In genomic region chr2:33957754-33958153, GRCm38 (mm10) we compare ENCODE assay signal across 9 mouse cellular contexts.
DNase-seq lines count a peak whose midpoint lies in the region; ATAC-seq and TF ChIP-seq lines count a peak whose summit lies in the region.
"Had no signal": no experiment of that assay in that cellular context is flagged by ENCODE, and none has a peak within 500 bp of the region (broad histone marks: within the 10 kb centered on the region; RNA-seq: fewer than 3 reads in every experiment).

No protein-coding gene starts in this region.

- TF ChIP-seq EP300 in heart, adult 2 months (IDR thresholded peaks at IDR 0.05; ENCODE audit: insufficient read depth, low read depth, low read length): no peak

- TF ChIP-seq POLR2A in heart, adult 2 months (IDR thresholded peaks at IDR 0.05; ENCODE audit: insufficient read depth, low read depth, low read length): no peak

- H3K9me3 ChIP-seq in heart, embryonic 12.5 days (replicated peaks): 0 out of 2 replicates have a peak, but pooled peaks cover 4% of the 10 kb centered on the region
- H3K9me3 ChIP-seq in hindbrain, embryonic 16.5 days (ENCODE audit: control insufficient read depth, low read length): no peaks in the 10 kb centered on the region

- peak; percentile 64 for TF ChIP-seq CTCF in heart, adult 2 months (IDR thresholded peaks at IDR 0.05)

- no peaks in the 10 kb centered on the region for H3K36me3 ChIP-seq in heart, adult 2 months (ENCODE audit: control insufficient read depth, insufficient read depth, low read length)
- no peaks in the 10 kb centered on the region for H3K36me3 ChIP-seq in heart, embryonic 12.5 days
- H3K36me3 ChIP-seq in splenic B cell, adult 2 months (ENCODE audit: control insufficient read depth, insufficient read depth, low read length, poor library complexity, severe bottlenecking): no peaks in the 10 kb centered on the region
- H3K36me3 ChIP-seq in hindbrain, embryonic 16.5 days (ENCODE audit: control insufficient read depth, insufficient read depth, low read length): no peaks in the 10 kb centered on the region

- no peaks in the 10 kb centered on the region for H3K27me3 ChIP-seq in heart, adult 2 months (ENCODE audit: control insufficient read depth, insufficient read depth, low read length)
- peaks cover 3% of the 10 kb centered on the region; the same call in 1 of the 2 replicates for H3K27me3 ChIP-seq in heart, embryonic 12.5 days (replicated peaks)
- H3K27me3 ChIP-seq in splenic B cell, adult 2 months (ENCODE audit: control insufficient read depth, insufficient read depth, low read length, poor library complexity, severe bottlenecking): no peaks in the 10 kb centered on the region
- H3K27me3 ChIP-seq in hindbrain, embryonic 16.5 days (replicated peaks; ENCODE audit: control insufficient read depth, insufficient read depth, low read length): no peaks in the 10 kb centered on the region

- H3K4me2 ChIP-seq in heart, embryonic 12.5 days: no peak overlapping the region
- H3K4me2 ChIP-seq in hindbrain, embryonic 16.5 days (ENCODE audit: low read length): no peak overlapping the region

- no peak overlapping the region for H3K9ac ChIP-seq in heart, adult 2 months (ENCODE audit: low read depth, low read length)
- H3K9ac ChIP-seq in heart, embryonic 12.5 days: no peak overlapping the region
- H3K9ac ChIP-seq in hindbrain, embryonic 16.5 days (ENCODE audit: low read depth, low read length): no peak overlapping the region

- WGBS in heart, adult 2 months: 57% methylated on average over 6 of the region's 6 CpGs
- WGBS in heart, embryonic 12.5 days: 55% methylated on average over 6 of the region's 6 CpGs
- 68% methylated on average over 6 of the region's 6 CpGs for WGBS in hindbrain, embryonic 16.5 days

- H3K4me1 ChIP-seq in heart, adult 2 months (ENCODE audit: control insufficient read depth, insufficient read depth, low read length): no peaks in the 10 kb centered on the region
- H3K4me1 ChIP-seq in heart, embryonic 12.5 days (replicated peaks): no peaks in the 10 kb centered on the region
- peaks cover 2% of the 10 kb centered on the region; the same call in 1 of the 2 replicates for H3K4me1 ChIP-seq in hindbrain, embryonic 16.5 days (ENCODE audit: control insufficient read depth, insufficient read depth, low read depth, low read length)

- ATAC-seq in heart, embryonic 12.5 days (ENCODE audit: insufficient number of reproducible peaks, low FRiP score): no peak
- ATAC-seq in hindbrain, embryonic 16.5 days: no peak

- H3K27ac ChIP-seq in heart, adult 2 months: no peak overlapping the region
- no peak overlapping the region for H3K27ac ChIP-seq in heart, embryonic 12.5 days (ENCODE audit: poor library complexity, severe bottlenecking)
- no peak overlapping the region for H3K27ac ChIP-seq in hindbrain, embryonic 16.5 days (ENCODE audit: low read depth, low read length)

- intact Hi-C loops in heart, adult 2 months (cut with DNase I): loop anchor here (1.0 to 2.0 kb wide), 2 partner anchors 135 to 211 kb away; no protein-coding TSS in a partner anchor
- intact Hi-C loops in left cerebral cortex, postnatal 4 days (cut with DNase I): no loop called here

- DNase-seq in heart, adult 2 months: no peak
- peak; percentile 22 for DNase-seq in spleen, adult 12 weeks (ENCODE audit: low spot score)
- no peak for DNase-seq in spleen, postnatal 36 days (ENCODE audit: low spot score in 2 of 2)
- DNase-seq in c-Kit-positive CD71-negative TER-119-negative erythroid progenitor cells, embryonic 14.5 days (ENCODE audit: low read depth): peak; percentile 51
- peak; percentile 53 for DNase-seq in left cerebral cortex, postnatal 4 days
- DNase-seq in splenic B cell, adult 2 months (ENCODE audit: low read depth, low spot score): peak; percentile 62

- no peaks in the 10 kb centered on the region for H3K79me2 ChIP-seq in heart, adult 2 months (replicated peaks; ENCODE audit: control insufficient read depth, insufficient read depth, low read length)

- no peak overlapping the region for H3K4me3 ChIP-seq in heart, adult 2 months
- H3K4me3 ChIP-seq in heart, embryonic 12.5 days: no peak overlapping the region
- no peak overlapping the region for H3K4me3 ChIP-seq in hindbrain, embryonic 16.5 days (ENCODE audit: low read length)
- H3K4me3 ChIP-seq: erythroblast, embryonic 14.5 days had no signal

Comparison
In these comparisons a context has a peak if more than half of its experiments do, and no peak if none do; other contexts are left out.
1. DNase-seq: peak in spleen, adult 12 weeks (single experiment), c-Kit-positive CD71-negative TER-119-negative erythroid progenitor cells, embryonic 14.5 days (single experiment), left cerebral cortex, postnatal 4 days (single experiment) and splenic B cell, adult 2 months (single experiment); none in heart, adult 2 months (0 of 2) and spleen, postnatal 36 days (0 of 2).